Mouse (Mus musculus) forebrain, embryonic 16.5 days (tissue): ENCODE data around the gene C1qtnf3. TPM values are rescaled to one million over a fixed set of nuclear protein-coding genes. Genes with fewer than 3 reads are reported as not detected.

Experiments used
- ATAC-seq: fragments of 200-750 bp; cut with Nextera tagmentation; 2 replicates; pipeline ENCODE4 v1.8.0; 2017; ENCODE audit warnings: mild to moderate bottlenecking, moderate library complexity
- H3K27ac ChIP-seq: fragments of 300-500 bp; sonication (generic); 2 replicates; pipeline ENCODE4 v1.5.1; 2014; ENCODE audit warnings: low read length, control low read depth
- H3K27me3 ChIP-seq: fragments of 300-500 bp; sonication (generic); replicated peaks from 2 replicates; pipeline ENCODE4 v1.6.1; 2014; ENCODE audit warnings: low read length; ENCODE audit not compliant: control insufficient read depth, insufficient read depth
- H3K36me3 ChIP-seq: fragments of 300-500 bp; sonication (generic); 2 replicates; pipeline ENCODE4 v1.6.1; 2014; ENCODE audit not compliant: control insufficient read depth, insufficient read depth
- H3K4me1 ChIP-seq: fragments of 300-500 bp; sonication (generic); replicated peaks from 2 replicates; pipeline ENCODE4 v1.6.1; 2014; ENCODE audit warnings: low read length; ENCODE audit not compliant: control insufficient read depth, insufficient read depth
- H3K4me2 ChIP-seq: fragments of 300-500 bp; sonication (generic); 2 replicates; pipeline ENCODE4 v1.6.1; 2014; ENCODE audit warnings: mild to moderate bottlenecking, low read length, control low read depth
- H3K4me3 ChIP-seq: fragments of 300-500 bp; sonication (generic); replicated peaks from 2 replicates; pipeline ENCODE4 v1.5.1; 2014; ENCODE audit warnings: mild to moderate bottlenecking, low read length, control low read depth
- H3K9ac ChIP-seq: fragments of 300-500 bp; sonication (generic); replicated peaks from 2 replicates; pipeline ENCODE4 v1.6.1; 2014; ENCODE audit warnings: low read depth, low read length, control low read depth
- H3K9me3 ChIP-seq: fragments of 300-500 bp; sonication (generic); 2 replicates; pipeline ENCODE4 v1.6.1; 2016; ENCODE audit warnings: low read length; ENCODE audit not compliant: control insufficient read depth
- WGBS: fragments of 180-500 bp; shearing (Covaris S2); extraction: QIAGEN DNeasy Blood & Tissue Kit; methylation state at CpG from one replicate; pipeline ENCODE4 v1.1.7; 2014; 5-methylcytosine and 5-hydroxymethylcytosine counted together
- polyA plus RNA-seq: library from polyadenylated mRNA; unstranded; fragments of >200 nt; fragmentation: Nextera tagmentation; extraction: Ambion mirVana; gene quantifications from 2 replicates; pipeline ENCODE4 v1.2.1, GENCODE M21; 2015

The C1qtnf3 gene
- 0.18 and 1.8 TPM in 2 replicates for polyA plus RNA-seq

DNA sequence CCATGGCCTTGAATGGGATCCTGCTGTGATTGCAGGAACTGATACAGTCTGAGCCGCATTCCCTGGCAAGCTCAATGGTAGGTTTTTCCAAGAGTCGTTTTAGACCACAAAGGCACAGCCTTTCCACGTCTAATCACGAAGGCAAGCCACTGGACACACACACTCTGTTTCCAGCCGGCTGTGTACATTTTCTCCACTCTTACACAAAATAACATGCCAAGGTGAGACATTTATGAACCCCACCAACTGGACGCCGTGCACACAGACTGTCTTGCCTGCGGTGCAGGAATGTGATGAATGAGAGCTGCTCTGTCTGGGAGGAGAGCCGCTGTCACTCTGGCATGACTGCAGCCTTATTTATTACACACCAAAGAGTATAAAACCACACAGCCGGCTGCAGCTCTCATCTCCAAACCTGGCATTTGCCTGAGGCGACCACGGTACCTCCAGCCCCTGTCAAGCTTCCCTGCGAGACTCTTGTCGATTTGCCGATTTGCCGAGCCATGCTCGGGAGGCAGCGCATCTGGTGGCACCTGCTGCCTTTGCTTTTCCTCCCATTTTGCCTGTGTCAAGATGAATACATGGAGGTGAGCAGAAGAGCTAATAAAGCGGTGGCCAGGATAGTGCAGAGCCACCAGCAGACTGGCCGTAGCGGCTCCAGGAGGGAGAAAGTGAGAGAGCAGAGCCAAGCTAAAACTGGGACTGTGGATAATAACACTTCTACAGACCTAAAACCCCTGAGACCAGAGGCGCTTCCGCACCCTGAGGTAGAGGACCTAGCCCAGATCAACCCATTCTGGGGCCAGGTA is at the start of gene C1qtnf3:
Gene C1qtnf3 (plus strand): TSS at position 382 of the 809 bp plus-strand sequence.
- Histone ChIP-seq H3K4me3 (no peak within 1 kb of the TSS), H3K9me3 (no peaks in the 10 kb centered on the region), H3K36me3 (no peaks in the 10 kb centered on the region), H3K27me3 (no peaks in the 10 kb centered on the region), H3K9ac (no peak within 1 kb of the TSS), H3K4me1 (no peaks in the 10 kb centered on the region), H3K27ac (no peak within 1 kb of the TSS), H3K4me2 (no peak within 1 kb of the TSS)
- no peak for ATAC-seq
- WGBS, result 78% methylated on average over 23 of the region's 23 CpGs

GRCm38 (mm10) chr15:10902360-10902759 is 49.8 kb upstream of the C1qtnf3 start:
- Histone ChIP-seq H3K27ac (no peak overlapping the region), H3K36me3 (no peaks in the 10 kb centered on the region), H3K4me3 (no peak overlapping the region), H3K4me1 (no peaks in the 10 kb centered on the region), H3K4me2 (no peak overlapping the region), H3K27me3 (no peaks in the 10 kb centered on the region), H3K9me3 (no peaks in the 10 kb centered on the region), H3K9ac (no peak overlapping the region)
- WGBS, result 92% methylated on average over 4 of the region's 4 CpGs
- no peak for ATAC-seq

GRCm38 (mm10) chr15:10916611-10917311 is 35.4 kb upstream of the C1qtnf3 start:
- Histone ChIP-seq H3K27ac (no peak overlapping the region), H3K9ac (no peak overlapping the region), H3K27me3 (no peaks in the 10 kb centered on the region), H3K36me3 (no peaks in the 10 kb centered on the region), H3K4me2 (no peak overlapping the region), H3K4me1 (no peaks in the 10 kb centered on the region), H3K9me3 (no peaks in the 10 kb centered on the region), H3K4me3 (no peak overlapping the region)
- ATAC-seq, result no peak
- WGBS, result 84% methylated on average over 4 of the region's 4 CpGs

- no peaks in the 10 kb centered on the region for H3K9me3 ChIP-seq
- H3K4me1 ChIP-seq, result no peaks in the 10 kb centered on the region
- no peak for ATAC-seq
- H3K4me3 ChIP-seq, result no peak overlapping the region
- no peak overlapping the region for H3K27ac ChIP-seq
- no peak overlapping the region for H3K4me2 ChIP-seq
- H3K9ac ChIP-seq, result no peak overlapping the region
- no peaks in the 10 kb centered on the region for H3K27me3 ChIP-seq
- H3K36me3 ChIP-seq, result no peaks in the 10 kb centered on the region
- 95% methylated on average over 3 of the region's 3 CpGs for WGBS
Observed at GRCm38 (mm10) chr15:10917312-10917660, 34.8 kb upstream of the C1qtnf3 start.

DNA sequence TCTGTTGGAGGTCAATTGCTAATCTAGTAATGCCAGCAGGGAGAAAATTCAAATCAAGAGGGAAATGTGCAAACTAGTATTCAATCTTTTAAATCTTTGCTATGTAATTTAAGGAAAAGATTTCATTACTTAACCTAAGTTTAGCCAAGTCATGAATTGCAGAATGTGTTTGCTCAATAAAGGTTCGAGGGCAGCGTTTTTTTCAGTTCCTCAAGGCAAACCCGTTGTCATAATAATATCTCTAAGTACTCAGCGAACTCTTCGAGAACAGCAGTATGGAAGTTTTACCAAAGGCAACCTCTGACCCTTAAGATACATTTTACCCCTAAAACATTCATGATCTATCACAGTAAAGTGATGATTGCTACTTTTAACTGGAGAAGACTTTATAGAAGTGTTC is 31.9 kb upstream of the C1qtnf3 start:
- H3K27me3 ChIP-seq, result no peaks in the 10 kb centered on the region
- no peaks in the 10 kb centered on the region for H3K36me3 ChIP-seq
- 86% methylated on average over 5 of the region's 5 CpGs for WGBS
- no peak for ATAC-seq
- no peak overlapping the region for H3K9ac ChIP-seq
- no peak overlapping the region for H3K4me2 ChIP-seq
- no peaks in the 10 kb centered on the region for H3K4me1 ChIP-seq
- H3K4me3 ChIP-seq, result no peak overlapping the region
- no peak overlapping the region for H3K27ac ChIP-seq
- no peaks in the 10 kb centered on the region for H3K9me3 ChIP-seq

- Histone ChIP-seq H3K27me3 (no peaks in the 10 kb centered on the region), H3K4me3 (no peak overlapping the region), H3K9ac (no peak overlapping the region), H3K4me1 (no peaks in the 10 kb centered on the region), H3K27ac (no peak overlapping the region), H3K36me3 (no peaks in the 10 kb centered on the region), H3K9me3 (no peaks in the 10 kb centered on the region), H3K4me2 (no peak overlapping the region)
- ATAC-seq, result no peak
- WGBS, result 38% methylated on average over 4 of the region's 4 CpGs
Observed at GRCm38 (mm10) chr15:10921064-10921463, 31.1 kb upstream of the C1qtnf3 start.

GRCm38 (mm10) chr15:10922061-10922460 is 30.1 kb upstream of the C1qtnf3 start:
- no peak overlapping the region for H3K4me2 ChIP-seq
- no peak overlapping the region for H3K9ac ChIP-seq
- H3K4me3 ChIP-seq, result no peak overlapping the region
- ATAC-seq, result no peak
- H3K36me3 ChIP-seq, result no peaks in the 10 kb centered on the region
- H3K4me1 ChIP-seq, result no peaks in the 10 kb centered on the region
- H3K9me3 ChIP-seq, result no peaks in the 10 kb centered on the region
- H3K27ac ChIP-seq, result no peak overlapping the region
- H3K27me3 ChIP-seq, result no peaks in the 10 kb centered on the region

GRCm38 (mm10) chr15:10922570-10922969 is 29.6 kb upstream of the C1qtnf3 start:
- Histone ChIP-seq H3K36me3 (no peaks in the 10 kb centered on the region), H3K4me2 (no peak overlapping the region), H3K4me1 (no peaks in the 10 kb centered on the region), H3K9me3 (no peaks in the 10 kb centered on the region), H3K27me3 (no peaks in the 10 kb centered on the region), H3K4me3 (no peak overlapping the region), H3K27ac (no peak overlapping the region), H3K9ac (no peak overlapping the region)
- ATAC-seq, result peak; percentile 81
- 10% methylated on average over 3 of the region's 3 CpGs for WGBS

- no peaks in the 10 kb centered on the region for H3K36me3 ChIP-seq
- H3K4me3 ChIP-seq, result no peak overlapping the region
- no peaks in the 10 kb centered on the region for H3K9me3 ChIP-seq
- no peak overlapping the region for H3K27ac ChIP-seq
- ATAC-seq, result no peak
- no peaks in the 10 kb centered on the region for H3K27me3 ChIP-seq
- WGBS, result 81% methylated on average over 4 of the region's 4 CpGs
- no peaks in the 10 kb centered on the region for H3K4me1 ChIP-seq
- H3K9ac ChIP-seq, result no peak overlapping the region
- H3K4me2 ChIP-seq, result no peak overlapping the region
Observed at GRCm38 (mm10) chr15:10923076-10923995, 28.8 kb upstream of the C1qtnf3 start.
